Mouse (Mus musculus) layer of hippocampus, postnatal 10 days (tissue): ENCODE results near the gene Fut1. TPM values are rescaled to one million over a fixed set of nuclear protein-coding genes. Genes with fewer than 3 reads are reported as not detected.
"Not testable (repeated sequence)": the region's sequence is repeated elsewhere in the genome, so short reads cannot be mapped to it uniquely, and the experiment has no call there.

Source experiments
- DNase-seq, 2 experiments: peaks; one replicate each; pipeline ENCODE4 v3.0.0; 2021; ENCODE audit warnings: low spot score in 2 of 2
- total RNA-seq, 2 experiments: library from RNA; stranded (reverse); gene quantifications; 2 replicates each; pipeline ENCODE4 v1.2.3; 2021

Gene Fut1
- total RNA-seq, 2 experiments from 2014 or later: 0.20 to 0.71 TPM

- DNase-seq: peak; percentile 93 to 95
Observed at GRCm38 (mm10) chr7:45638623-45639401, 21.7 kb downstream of the Fut1 start.

DNA sequence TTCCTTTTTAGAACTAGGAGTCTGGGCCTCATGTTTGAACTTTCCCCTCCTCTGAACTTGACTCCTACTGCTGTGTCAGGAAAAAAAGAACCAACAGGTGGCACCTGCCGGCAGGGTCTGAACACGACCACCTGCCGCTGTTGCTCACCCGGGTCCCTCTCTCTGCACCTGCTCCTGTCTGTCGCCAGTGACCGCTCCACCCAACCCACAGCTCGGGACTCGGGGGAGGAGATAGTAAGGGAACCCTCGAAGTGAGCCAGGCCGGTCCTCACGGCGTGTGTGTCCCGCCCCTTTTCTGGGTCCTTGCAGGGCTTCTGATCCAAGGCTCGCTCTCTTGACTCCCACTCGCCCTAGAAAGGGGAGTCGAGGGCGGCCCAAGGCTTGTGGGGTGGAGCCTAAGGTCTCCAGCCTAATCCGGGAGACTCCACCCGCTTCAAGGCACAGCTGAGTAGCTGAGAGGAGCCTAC, 22.5 kb downstream of the Fut1 start, which contains the start of gene Mamstr:
Mamstr (plus strand) TSS at position 417 of the 467 bp plus-strand sequence.
- no peak for DNase-seq

DNA sequence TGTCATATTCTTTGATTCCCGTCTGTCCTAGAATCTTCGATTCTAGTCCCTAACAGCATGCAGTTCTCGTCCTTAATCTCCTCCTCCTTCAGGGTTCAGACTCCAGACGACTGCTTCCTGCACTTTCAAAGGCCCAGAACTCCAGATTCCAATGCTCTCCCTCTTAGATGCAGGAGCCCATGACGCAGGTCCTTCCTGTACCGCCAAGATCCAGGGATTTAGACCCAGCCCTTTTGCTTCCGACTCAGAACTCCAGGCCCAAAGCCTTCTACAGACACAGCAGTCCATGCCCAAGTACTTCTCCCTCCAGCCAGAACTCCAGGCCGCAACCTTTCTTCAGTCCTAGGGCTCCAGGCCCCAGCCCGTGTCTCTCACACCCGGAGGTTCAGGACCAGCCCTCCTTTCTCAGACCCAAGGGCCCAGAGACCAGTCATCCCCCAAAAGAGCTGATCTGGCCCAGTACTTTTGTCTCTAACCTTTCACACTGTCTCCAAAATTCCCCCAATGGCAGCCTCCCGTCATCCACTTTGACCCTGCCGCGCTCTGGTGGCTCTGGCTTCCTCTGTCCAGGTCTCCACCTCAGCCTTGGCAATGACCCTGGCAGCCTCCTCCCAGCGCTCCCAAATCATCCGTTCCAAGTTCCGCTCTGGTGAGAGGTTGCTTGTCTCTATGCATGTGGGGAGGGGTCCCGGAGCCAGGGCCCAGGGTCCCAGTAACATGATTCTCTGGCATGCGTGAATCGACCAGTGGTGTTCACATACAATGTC, 23.3 kb downstream of the Fut1 start:
- no peak for DNase-seq

DNA sequence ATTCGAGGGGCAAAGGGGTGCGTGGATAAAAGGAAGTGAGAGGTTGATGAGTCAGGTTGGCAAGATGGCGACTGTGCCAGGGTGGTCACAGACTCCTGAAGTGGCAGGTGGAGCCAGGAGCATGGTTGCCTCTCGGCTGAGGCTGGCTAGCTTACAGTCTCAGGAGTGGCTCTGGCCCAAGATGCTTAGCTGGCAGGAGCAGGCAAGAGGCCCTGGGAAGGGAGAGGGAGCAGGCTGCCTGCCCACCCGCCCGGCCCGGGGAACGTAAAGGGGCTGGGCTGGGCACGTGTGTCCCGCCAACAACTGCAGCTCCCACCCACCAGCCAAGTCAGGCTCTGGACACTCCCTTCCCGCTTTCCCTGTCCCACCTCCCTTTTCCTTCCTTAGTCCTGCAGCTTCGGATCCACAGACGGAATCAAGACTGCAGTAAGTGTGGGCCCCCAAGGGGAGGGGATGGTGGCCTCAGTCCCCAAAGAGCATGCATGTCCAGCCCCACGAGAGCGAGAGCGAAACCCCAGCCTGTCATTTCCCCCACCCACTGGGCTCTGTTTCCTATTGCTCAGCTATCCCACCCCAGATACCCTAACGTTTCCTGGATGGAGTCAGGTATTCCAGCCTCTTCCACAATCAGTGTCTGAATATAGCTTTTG, 24.4 kb downstream of the Fut1 start:
- DNase-seq: no peak

GRCm38 (mm10) chr7:45642083-45642482, 25.0 kb downstream of the Fut1 start:
- DNase-seq: no peak

GRCm38 (mm10) chr7:45642503-45643255, 25.6 kb downstream of the Fut1 start:
- DNase-seq: no peak

DNA sequence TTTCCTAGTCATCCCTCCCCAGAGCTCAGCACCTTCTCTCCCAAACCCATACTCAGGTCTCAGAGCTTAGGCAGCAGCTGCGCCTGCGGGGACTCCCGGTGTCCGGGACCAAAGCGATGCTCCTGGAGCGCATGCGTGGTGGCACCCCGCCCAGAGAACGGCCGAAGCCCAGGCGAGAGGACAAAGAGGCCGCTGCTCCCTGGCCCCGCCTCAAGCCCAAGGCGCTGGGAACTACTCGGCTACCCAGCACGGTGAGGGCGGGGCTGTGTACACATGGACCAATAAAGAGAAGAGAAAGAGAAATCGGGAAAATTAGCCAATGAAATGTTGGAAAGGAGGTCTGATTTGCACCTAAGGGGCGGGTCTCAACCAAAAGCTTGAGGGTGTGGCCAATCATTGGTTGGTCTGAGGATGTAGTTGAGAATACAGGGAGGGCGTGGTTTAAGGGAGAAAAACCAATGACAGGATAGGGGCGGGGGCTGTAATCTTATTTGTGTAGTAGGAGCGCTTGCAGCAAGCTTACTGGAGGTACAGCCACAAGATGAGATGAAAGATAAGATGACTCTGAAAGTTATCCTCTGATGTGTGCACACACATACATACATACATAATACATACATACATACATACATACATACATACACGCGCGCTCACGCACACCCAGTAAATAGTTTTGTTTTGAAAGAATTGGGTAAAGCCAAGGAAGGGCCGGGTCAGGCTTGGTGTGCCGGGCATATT, 26.5 kb downstream of the Fut1 start:
- DNase-seq: peak; percentile 88 to 94

- peak; percentile 53 to 61 for DNase-seq
Observed at GRCm38 (mm10) chr7:45644183-45644582, 27.1 kb downstream of the Fut1 start.

DNA sequence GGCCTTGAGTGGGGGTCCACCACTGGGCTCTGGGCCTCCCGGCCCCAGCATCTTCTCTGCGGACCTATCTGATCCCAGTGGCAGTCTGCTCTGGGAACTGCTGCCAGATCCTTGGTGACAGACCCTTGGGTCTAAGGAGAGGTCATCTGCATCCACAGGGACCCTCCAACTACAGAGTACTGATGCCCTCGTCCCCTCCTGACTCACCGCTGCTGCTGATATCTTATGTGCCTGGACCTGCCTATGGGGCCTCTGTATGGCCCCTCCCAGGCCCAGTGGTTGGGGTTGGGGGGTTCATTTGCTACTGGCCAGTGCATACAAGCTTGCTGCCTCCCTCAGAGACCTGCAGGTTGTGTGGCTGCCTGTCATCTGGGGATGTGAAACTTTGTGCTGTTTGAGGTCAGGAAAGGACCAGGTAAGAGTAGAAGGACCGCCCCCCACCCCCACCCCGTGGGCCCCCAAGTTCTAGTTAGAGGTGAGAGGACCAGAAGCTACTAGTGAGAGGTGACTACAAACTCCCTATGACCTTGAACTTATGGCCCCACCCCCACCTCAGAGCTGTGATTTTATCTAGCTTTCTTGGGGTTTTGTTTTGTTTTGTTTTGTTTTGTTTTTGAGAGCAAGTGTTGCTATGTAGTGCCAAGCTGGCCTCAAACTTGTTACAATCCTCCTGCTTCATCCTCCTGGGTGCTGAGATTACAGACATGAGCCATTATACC, 27.9 kb downstream of the Fut1 start:
- DNase-seq: no peak

GRCm38 (mm10) chr7:45645591-45645971, 28.5 kb downstream of the Fut1 start:
- no peak for DNase-seq

GRCm38 (mm10) chr7:45646671-45647070, 29.6 kb downstream of the Fut1 start:
- DNase-seq: no peak

GRCm38 (mm10) chr7:45649351-45649750, 32.3 kb downstream of the Fut1 start:
- no peak for DNase-seq

GRCm38 (mm10) chr7:45650484-45650883, 33.4 kb downstream of the Fut1 start:
- DNase-seq: not testable (repeated sequence)

DNA sequence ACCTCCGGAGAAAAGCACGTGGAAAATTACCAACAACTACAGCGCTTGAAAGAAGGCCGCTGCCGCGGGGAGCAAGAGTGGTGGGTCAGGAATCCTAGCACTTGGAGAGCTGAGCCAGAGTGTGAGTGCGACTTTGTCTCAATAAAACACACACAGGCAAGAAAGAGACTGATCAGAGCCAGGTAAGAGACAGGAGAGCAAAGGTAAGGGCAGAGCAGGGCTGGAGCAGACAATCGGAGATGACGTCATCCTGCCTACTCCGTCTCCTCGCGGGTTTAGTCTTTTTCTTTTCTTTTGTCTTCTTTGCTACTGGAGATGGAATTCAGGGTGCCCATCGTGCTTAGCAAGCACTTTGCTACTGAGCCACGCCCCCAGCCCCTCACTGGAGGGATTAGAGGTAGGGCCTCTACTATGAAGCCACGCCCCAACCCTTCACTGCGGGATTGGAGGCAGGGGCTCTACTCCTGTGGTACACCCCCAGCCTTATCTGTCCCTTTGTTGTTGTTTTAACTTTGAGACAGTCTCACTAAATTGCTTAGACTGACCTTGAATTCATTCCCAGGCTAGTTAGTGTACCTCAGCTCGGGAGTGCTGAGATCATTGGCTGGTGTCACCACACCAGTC, 37.4 kb downstream of the Fut1 start:
- no peak for DNase-seq

DNA sequence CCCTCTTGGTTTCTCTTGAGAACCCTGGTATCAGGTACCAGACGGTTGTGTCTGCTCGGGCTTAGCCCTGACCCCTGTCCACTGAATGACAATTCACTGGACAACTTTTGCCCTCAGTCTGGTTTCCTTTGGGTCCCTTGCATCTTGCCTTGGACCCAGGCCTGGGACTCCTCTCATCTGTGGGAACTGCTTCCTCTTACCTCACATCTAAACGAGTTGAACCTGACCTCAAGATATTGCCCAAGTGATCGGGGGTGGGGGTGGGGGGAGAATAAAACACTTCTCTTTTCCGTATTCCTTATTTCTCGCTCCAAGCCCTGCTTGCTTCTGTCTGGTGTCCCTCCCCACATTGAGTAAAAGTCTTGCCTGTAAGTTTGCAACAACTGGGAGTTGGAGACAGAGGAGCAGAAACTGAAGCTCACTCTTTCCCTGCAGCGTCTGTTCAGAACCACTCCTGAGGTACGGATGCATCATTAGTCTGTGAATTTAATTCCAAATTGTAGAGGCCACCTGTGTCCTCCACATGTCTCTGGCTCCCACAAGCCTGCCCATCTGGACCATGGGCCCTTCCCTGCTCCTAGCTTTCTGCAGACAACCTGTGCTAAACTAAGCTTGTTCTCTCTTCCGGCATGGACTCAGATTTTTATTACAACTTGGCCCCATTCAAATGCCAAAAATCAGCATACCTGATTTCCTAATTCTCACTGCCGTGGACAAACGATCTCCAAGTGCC, 43.8 kb downstream of the Fut1 start:
- no peak for DNase-seq

GRCm38 (mm10) chr7:45661702-45662101, 44.6 kb downstream of the Fut1 start:
- DNase-seq: not testable (repeated sequence)

DNA sequence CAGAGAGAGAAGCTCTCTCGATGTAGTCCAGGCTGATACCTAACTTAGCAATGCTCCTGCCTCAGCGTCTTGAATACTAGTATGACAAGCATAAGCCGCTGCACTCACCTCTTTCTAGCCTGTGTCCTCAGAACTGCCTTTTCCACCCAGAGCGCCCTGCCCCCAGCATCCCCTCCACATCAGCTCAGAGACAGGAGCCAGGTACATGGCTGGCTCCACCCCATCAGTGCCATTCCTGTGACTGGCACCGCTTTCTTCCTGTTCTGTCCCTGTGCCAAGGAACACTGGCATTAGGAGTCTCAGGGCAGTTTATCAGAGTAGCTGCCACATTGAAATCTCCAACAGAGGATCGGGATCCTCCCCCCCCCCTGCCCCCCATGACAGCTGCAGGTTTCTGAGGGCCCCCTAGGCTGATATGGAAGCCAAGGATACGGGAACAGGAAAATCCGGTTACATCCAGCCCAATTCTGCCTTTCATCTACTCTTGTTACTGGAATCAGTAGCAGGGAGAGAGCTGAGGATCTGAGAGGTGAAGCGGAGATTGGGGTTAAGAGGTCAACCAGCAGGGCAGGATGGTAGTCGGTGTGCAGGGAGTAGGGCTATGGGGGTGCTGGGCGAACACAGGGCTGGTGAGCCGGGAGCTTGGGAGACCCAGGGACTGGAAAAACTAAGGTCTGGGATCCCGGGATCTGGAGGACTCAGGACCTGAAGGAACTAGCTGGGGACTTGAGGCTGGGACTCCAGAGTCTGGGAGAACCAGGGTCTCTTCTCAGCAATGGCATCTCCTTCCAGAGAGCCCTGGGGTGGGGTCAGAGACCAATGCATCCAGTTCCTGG, 48.4 kb downstream of the Fut1 start:
- DNase-seq: no peak

DNA sequence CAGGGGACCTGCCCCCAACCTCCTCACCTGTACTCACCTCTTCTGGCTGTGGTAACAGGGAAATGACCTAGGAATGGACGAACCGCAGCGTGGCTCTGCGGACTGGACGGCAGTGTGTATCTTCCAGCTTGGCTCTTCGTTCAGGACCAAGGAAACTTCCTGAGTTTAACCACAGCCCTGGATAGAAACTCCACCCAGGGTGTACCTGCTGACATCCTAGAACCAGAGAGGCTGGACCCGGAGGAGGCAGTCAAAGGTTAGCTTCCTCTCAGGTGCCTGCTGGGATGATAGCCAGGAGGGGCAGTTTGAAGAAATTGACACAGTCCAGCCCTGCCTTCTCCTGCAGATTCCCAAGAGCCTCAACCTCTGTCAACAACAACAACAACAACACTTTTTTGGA, 49.1 kb downstream of the Fut1 start, which contains the start of gene Fut2:
Fut2 (minus strand) TSS at position 234 of the 400 bp plus-strand sequence.
- DNase-seq: no peak
